Mouse (Mus musculus) adrenal gland, postnatal 10 days (tissue): ENCODE results near the gene Gm45753. TPM values are rescaled to one million over a fixed set of nuclear protein-coding genes. Genes with fewer than 3 reads are reported as not detected.

Experiments used
- total RNA-seq, 2 experiments: library from RNA; stranded (reverse); gene quantifications; 2 replicates each; pipeline ENCODE4 v1.2.3; 2021

The Gm45753 gene
- total RNA-seq, 2 experiments from 2014 or later = 5.7 to 10.9 TPM

Other genes starting within 250 kb of the Gm45753 start
- under 1 TPM in 1 of 2 experiments, not detected in 1; 0.15 TPM for gene Mtnr1a, start 239.3 kb downstream of the Gm45753 start, total RNA-seq
- 10 to 100 TPM; 10.4 to 24.4 TPM for gene F11, start 46.4 kb downstream of the Gm45753 start, total RNA-seq
- gene Klkb1, start 13.6 kb downstream of the Gm45753 start, total RNA-seq = 10 to 100 TPM in 1 of 2 experiments, 1 to 10 TPM in 1; 5.3 to 11.7 TPM
- 10 to 100 TPM; 11.7 to 15.1 TPM for gene Cyp4v3, start 24.8 kb upstream of the Gm45753 start, total RNA-seq
- gene Fam149a, start 73.8 kb upstream of the Gm45753 start, total RNA-seq = 1 to 10 TPM; 7.9 to 8.7 TPM
- gene Tlr3, start 102.6 kb upstream of the Gm45753 start, total RNA-seq = 1 to 10 TPM; 6.6 to 7.7 TPM
- 10 to 100 TPM; 69.1 to 83.1 TPM for gene Sorbs2, start 199.3 kb upstream of the Gm45753 start, total RNA-seq